Mouse (Mus musculus): Measurements from ENCODE around the gene Ttc7b.

GRCm38 (mm10) chr12:100498006-100498405 is 22.6 kb downstream of the Ttc7b start:
- TF ChIP-seq CTCF (IDR thresholded peaks at IDR 0.05; ENCODE audit: low read depth) (no peak), EP300 (optimal IDR thresholded peaks at IDR 0.05) (no peak)
